Mouse (Mus musculus) E14TG2a.4 (cell line): ENCODE data around the gene Gdpd3.

Experiments
- CTCF ChIP-seq: conservative IDR thresholded peaks from 2 replicates; pipeline ENCODE4 v1.5.1; 2014; ENCODE audit warnings: low read length
- NANOG ChIP-seq: IDR thresholded peaks from 2 replicates; pipeline ENCODE4 v1.6.1; 2014; ENCODE audit warnings: borderline replicate concordance, low read length, mixed read lengths

DNA sequence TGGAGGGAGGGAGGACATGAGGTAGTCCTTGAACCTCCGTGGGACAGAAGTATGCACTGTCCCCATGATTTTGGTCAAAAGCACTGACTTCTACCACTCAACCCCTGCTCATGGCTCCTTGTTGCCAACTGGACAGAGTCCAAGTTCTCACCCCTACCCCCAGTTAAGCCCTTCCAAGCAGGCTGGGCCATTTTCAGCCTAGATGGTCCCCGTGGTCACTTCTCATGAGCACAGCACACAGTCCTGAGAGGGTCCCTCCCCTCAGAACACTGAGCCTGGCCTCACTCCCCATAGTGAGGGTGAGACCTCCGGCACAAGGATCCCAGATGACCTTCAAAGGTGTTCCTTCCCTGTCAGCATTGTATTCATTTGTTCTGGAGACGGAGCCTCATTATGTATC is 23.0 kb downstream of the Gdpd3 start:
- TF ChIP-seq CTCF (no peak), NANOG (no peak)
